Mouse (Mus musculus): Measurements from ENCODE around the gene Plin3. TPM values are rescaled to one million over a fixed set of nuclear protein-coding genes. Genes with fewer than 3 reads are reported as not detected.

Gene Plin3
- total and polyA plus RNA-seq, 2 experiments: 21.5 to 23.0 TPM

GRCm38 (mm10) chr17:56303847-56304586, 11.3 kb upstream of the Plin3 start:
- Histone ChIP-seq H3K4me1 (ENCODE audit: control insufficient read depth, insufficient read depth, low read length) (0 out of 2 replicates have a peak, but pooled peaks cover 6% of the 10 kb centered on the region), H3K27ac (replicated peaks; ENCODE audit: insufficient read depth, low read depth, low read length) (no peak overlapping the region)
- DNase-seq (ENCODE audit: extremely low read depth, low read depth, low spot score): peak; percentile 66

GRCm38 (mm10) chr17:56303160-56303846, 10.6 kb upstream of the Plin3 start, which contains the start of gene Uhrf1:
Gene Uhrf1 (plus strand): TSS chr17:56303321.
- peak; percentile 54 for DNase-seq (ENCODE audit: extremely low read depth, low read depth, low spot score)
- Histone ChIP-seq H3K36me3 (ENCODE audit: control insufficient read depth, insufficient read depth, low read length) (no peaks in the 10 kb centered on the region), H3K4me3 (ENCODE audit: insufficient read depth, low read depth, low read length) (peak within 1 kb of the TSS; percentile 56), H3K9ac (ENCODE audit: low read depth, low read length) (peak within 1 kb of the TSS; percentile 48), H3K27ac (replicated peaks; ENCODE audit: insufficient read depth, low read depth, low read length) (no peak within 1 kb of the TSS), H3K27me3 (ENCODE audit: control insufficient read depth, insufficient read depth, low read length) (no peaks in the 10 kb centered on the region), H3K4me1 (ENCODE audit: control insufficient read depth, insufficient read depth, low read length) (0 out of 2 replicates have a peak, but pooled peaks cover 6% of the 10 kb centered on the region), H3K79me2 (ENCODE audit: control insufficient read depth, insufficient read depth, low read length) (no peaks in the 10 kb centered on the region)
- TF ChIP-seq POLR2A (IDR thresholded peaks at IDR 0.05; ENCODE audit: extremely low read depth, insufficient read depth, low read length) (no peak), CTCF (IDR thresholded peaks at IDR 0.05; ENCODE audit: low read depth, low read length) (no peak)
- under 1% methylated on average over 43 of the region's 43 CpGs for WGBS

More at GRCm38 (mm10) chr17:56303847-56304586, 11.3 kb upstream of the Plin3 start:
- no peaks in the 10 kb centered on the region for H3K27me3 ChIP-seq (ENCODE audit: control insufficient read depth, insufficient read depth, low read length)
- H3K4me3 ChIP-seq (ENCODE audit: insufficient read depth, low read depth, low read length): peak overlapping the region; percentile 56
- peak overlapping the region; percentile 48 for H3K9ac ChIP-seq (ENCODE audit: low read depth, low read length)
- no peaks in the 10 kb centered on the region for H3K36me3 ChIP-seq (ENCODE audit: control insufficient read depth, insufficient read depth, low read length)
- TF ChIP-seq POLR2A (IDR thresholded peaks at IDR 0.05; ENCODE audit: extremely low read depth, insufficient read depth, low read length): no peak
- no peak for TF ChIP-seq CTCF (IDR thresholded peaks at IDR 0.05; ENCODE audit: low read depth, low read length)
- WGBS: under 1% methylated on average over 68 of the region's 68 CpGs
- H3K79me2 ChIP-seq (ENCODE audit: control insufficient read depth, insufficient read depth, low read length): no peaks in the 10 kb centered on the region

GRCm38 (mm10) chr17:56302363-56302996, 9.8 kb upstream of the Plin3 start:
- no peak for DNase-seq (ENCODE audit: extremely low read depth, low read depth, low spot score)
- H3K36me3 ChIP-seq (ENCODE audit: control insufficient read depth, insufficient read depth, low read length): no peaks in the 10 kb centered on the region
- no peak overlapping the region for H3K4me3 ChIP-seq (ENCODE audit: insufficient read depth, low read depth, low read length)
- H3K9ac ChIP-seq (ENCODE audit: low read depth, low read length): no peak overlapping the region
- no peaks in the 10 kb centered on the region for H3K27me3 ChIP-seq (ENCODE audit: control insufficient read depth, insufficient read depth, low read length)
- no peak overlapping the region for H3K27ac ChIP-seq (replicated peaks; ENCODE audit: insufficient read depth, low read depth, low read length)
- H3K4me1 ChIP-seq (ENCODE audit: control insufficient read depth, insufficient read depth, low read length): 0 out of 2 replicates have a peak, but pooled peaks cover 6% of the 10 kb centered on the region
- H3K79me2 ChIP-seq (ENCODE audit: control insufficient read depth, insufficient read depth, low read length): no peaks in the 10 kb centered on the region
- WGBS: 22% methylated on average over 13 of the region's 13 CpGs
- TF ChIP-seq POLR2A (IDR thresholded peaks at IDR 0.05; ENCODE audit: extremely low read depth, insufficient read depth, low read length) (no peak), CTCF (IDR thresholded peaks at IDR 0.05; ENCODE audit: low read depth, low read length) (no peak)

GRCm38 (mm10) chr17:56300186-56300585, 7.5 kb upstream of the Plin3 start, which contains the start of gene Arrdc5:
Gene Arrdc5 (minus strand): TSS chr17:56300286.
- Histone ChIP-seq H3K9ac (ENCODE audit: low read depth, low read length) (no peak within 1 kb of the TSS), H3K4me3 (ENCODE audit: insufficient read depth, low read depth, low read length) (no peak within 1 kb of the TSS), H3K4me1 (ENCODE audit: control insufficient read depth, insufficient read depth, low read length) (0 out of 2 replicates have a peak, but pooled peaks cover 6% of the 10 kb centered on the region), H3K79me2 (ENCODE audit: control insufficient read depth, insufficient read depth, low read length) (no peaks in the 10 kb centered on the region), H3K27ac (replicated peaks; ENCODE audit: insufficient read depth, low read depth, low read length) (no peak within 1 kb of the TSS), H3K27me3 (ENCODE audit: control insufficient read depth, insufficient read depth, low read length) (no peaks in the 10 kb centered on the region), H3K36me3 (ENCODE audit: control insufficient read depth, insufficient read depth, low read length) (no peaks in the 10 kb centered on the region)
- TF ChIP-seq POLR2A (IDR thresholded peaks at IDR 0.05; ENCODE audit: extremely low read depth, insufficient read depth, low read length) (no peak), CTCF (IDR thresholded peaks at IDR 0.05; ENCODE audit: low read depth, low read length) (no peak)
- DNase-seq (ENCODE audit: extremely low read depth, low read depth, low spot score): no peak
- WGBS: 94% methylated on average over 9 of the region's 9 CpGs

- no peak overlapping the region for H3K4me3 ChIP-seq (ENCODE audit: insufficient read depth, low read depth, low read length)
- H3K27me3 ChIP-seq (ENCODE audit: control insufficient read depth, insufficient read depth, low read length): no peaks in the 10 kb centered on the region
- H3K4me1 ChIP-seq (ENCODE audit: control insufficient read depth, insufficient read depth, low read length): no peaks in the 10 kb centered on the region
- no peak overlapping the region for H3K9ac ChIP-seq (ENCODE audit: low read depth, low read length)
- 94% methylated on average over 1 of the region's 1 CpGs for WGBS
- no peaks in the 10 kb centered on the region for H3K79me2 ChIP-seq (ENCODE audit: control insufficient read depth, insufficient read depth, low read length)
- DNase-seq (ENCODE audit: extremely low read depth, low read depth, low spot score): no peak
- no peaks in the 10 kb centered on the region for H3K36me3 ChIP-seq (ENCODE audit: control insufficient read depth, insufficient read depth, low read length)
- no peak overlapping the region for H3K27ac ChIP-seq (replicated peaks; ENCODE audit: insufficient read depth, low read depth, low read length)
- TF ChIP-seq CTCF (IDR thresholded peaks at IDR 0.05; ENCODE audit: low read depth, low read length) (no peak), POLR2A (IDR thresholded peaks at IDR 0.05; ENCODE audit: extremely low read depth, insufficient read depth, low read length) (no peak)
These were observed 5.6 kb upstream of the Plin3 start for GRCm38 (mm10) chr17:56298238-56298637.
